Mouse (Mus musculus) forebrain, embryonic 14.5 days (tissue): Measurements from ENCODE around the gene Olfr699. TPM values are rescaled to one million over a fixed set of nuclear protein-coding genes. Genes with fewer than 3 reads are reported as not detected.

Experiments used
- ATAC-seq: fragments of 200-750 bp; cut with Nextera tagmentation; 2 replicates; pipeline ENCODE4 v1.8.0; 2017; ENCODE audit warnings: mild to moderate bottlenecking, moderate library complexity
- DNase-seq: peaks from one replicate; pipeline ENCODE4 v3.0.0-alpha.2; 2015; ENCODE audit warnings: low spot score
- H3K27ac ChIP-seq: fragments of 300-500 bp; sonication (generic); 2 replicates; pipeline ENCODE4 v1.5.1; 2014; ENCODE audit warnings: low read depth, mild to moderate bottlenecking, control low read depth, low read length, moderate library complexity
- H3K27me3 ChIP-seq: fragments of 300-500 bp; sonication (generic); replicated peaks from 2 replicates; pipeline ENCODE4 v1.6.1; 2014; ENCODE audit warnings: low read length, control low read depth, mixed read lengths; ENCODE audit not compliant: control insufficient read depth, insufficient read depth
- H3K36me3 ChIP-seq: fragments of 300-500 bp; sonication (generic); 2 replicates; pipeline ENCODE4 v1.6.1; 2014; ENCODE audit warnings: low read length, control low read depth; ENCODE audit not compliant: control insufficient read depth, insufficient read depth
- H3K4me1 ChIP-seq: fragments of 300-500 bp; sonication (generic); 2 replicates; pipeline ENCODE4 v1.6.1; 2014; ENCODE audit warnings: antibody characterized with exemption, low read length, control low read depth; ENCODE audit not compliant: control insufficient read depth, insufficient read depth
- H3K4me2 ChIP-seq: fragments of 300-500 bp; sonication (generic); 2 replicates; pipeline ENCODE4 v1.6.1; 2014; ENCODE audit warnings: mild to moderate bottlenecking, control low read depth, low read length
- H3K4me3 ChIP-seq: fragments of 300-500 bp; sonication (generic); 2 replicates; pipeline ENCODE4 v1.5.1; 2014; ENCODE audit warnings: low read depth, low read length, control low read depth
- H3K9ac ChIP-seq: fragments of 300-500 bp; sonication (generic); 2 replicates; pipeline ENCODE4 v1.6.1; 2014; ENCODE audit warnings: mild to moderate bottlenecking, low read length, control low read depth, moderate library complexity
- H3K9me3 ChIP-seq: fragments of 300-500 bp; sonication (generic); replicated peaks from 2 replicates; pipeline ENCODE4 v1.6.1; 2016; ENCODE audit warnings: low read length, control low read depth, mixed read lengths; ENCODE audit not compliant: control insufficient read depth
- WGBS: fragments of 180-500 bp; shearing (Covaris S2); extraction: QIAGEN DNeasy Blood & Tissue Kit; methylation state at CpG from one replicate; pipeline ENCODE4 v1.1.7; 2014; 5-methylcytosine and 5-hydroxymethylcytosine counted together
- polyA plus RNA-seq: library from polyadenylated mRNA; unstranded; fragments of >200 nt; fragmentation: Nextera tagmentation; extraction: Ambion mirVana; gene quantifications from 2 replicates; pipeline ENCODE4 v1.2.1, GENCODE M21; 2014

Gene Olfr699
- polyA plus RNA-seq, 1 experiment from 2014 or later, result not detected

DNA sequence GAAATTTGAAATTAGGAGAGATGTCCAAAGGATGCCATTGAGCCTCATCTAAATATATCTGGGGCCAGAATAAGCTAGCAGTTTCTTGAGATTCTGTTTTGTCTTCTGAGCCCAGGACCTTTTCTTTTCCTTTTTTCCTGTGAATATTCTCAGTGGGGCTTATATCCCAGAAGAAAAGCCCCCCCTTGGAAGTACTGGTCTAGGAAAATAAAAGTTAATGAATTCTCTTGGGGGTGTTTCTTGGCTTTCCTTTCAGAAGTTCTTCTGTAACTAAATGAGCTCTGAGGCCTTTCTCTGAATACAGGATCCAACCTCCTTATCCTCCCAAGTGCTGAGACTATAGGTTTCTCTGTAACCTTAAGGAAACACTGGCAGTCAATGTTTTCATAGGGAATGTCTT is 37.7 kb downstream of the Olfr699 start, which contains the start of gene Olfr698:
Olfr698 (minus strand) TSS at position 101 of the 400 bp plus-strand sequence.
- no peak within 1 kb of the TSS for H3K27ac ChIP-seq
- H3K4me1 ChIP-seq, result no peaks in the 10 kb centered on the region
- ATAC-seq (no peak), DNase-seq (no peak)
- no peaks in the 10 kb centered on the region for H3K36me3 ChIP-seq
- no peaks in the 10 kb centered on the region for H3K9me3 ChIP-seq
- H3K9ac ChIP-seq, result no peak within 1 kb of the TSS
- no peak within 1 kb of the TSS for H3K4me2 ChIP-seq
- no peaks in the 10 kb centered on the region for H3K27me3 ChIP-seq
- no peak within 1 kb of the TSS for H3K4me3 ChIP-seq

DNA sequence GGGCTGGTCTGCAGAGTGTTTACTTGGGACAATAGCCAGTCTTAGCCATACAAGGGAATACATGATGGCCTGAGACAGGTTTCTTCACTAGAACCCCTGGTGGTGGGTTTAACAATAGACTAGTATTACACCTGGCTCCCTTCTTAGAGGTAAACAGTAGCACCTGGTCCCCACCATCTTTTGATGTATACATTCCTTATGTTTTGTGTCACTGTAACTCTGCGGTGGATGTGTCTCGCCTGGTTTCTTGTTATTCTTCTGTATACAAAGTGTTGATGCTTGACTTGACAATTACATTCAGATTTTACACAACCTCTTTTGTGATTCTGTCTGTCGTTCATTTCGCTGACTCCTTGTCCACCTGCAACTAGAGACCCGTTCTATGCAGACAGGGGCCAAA is 47.2 kb downstream of the Olfr699 start:
- Histone ChIP-seq H3K27ac (no peak overlapping the region), H3K4me1 (no peaks in the 10 kb centered on the region), H3K27me3 (no peaks in the 10 kb centered on the region), H3K9ac (no peak overlapping the region), H3K4me3 (no peak overlapping the region), H3K9me3 (no peaks in the 10 kb centered on the region), H3K4me2 (no peak overlapping the region), H3K36me3 (no peaks in the 10 kb centered on the region)
- 91% methylated on average over 5 of the region's 5 CpGs for WGBS
- ATAC-seq (no peak), DNase-seq (no peak)

DNA sequence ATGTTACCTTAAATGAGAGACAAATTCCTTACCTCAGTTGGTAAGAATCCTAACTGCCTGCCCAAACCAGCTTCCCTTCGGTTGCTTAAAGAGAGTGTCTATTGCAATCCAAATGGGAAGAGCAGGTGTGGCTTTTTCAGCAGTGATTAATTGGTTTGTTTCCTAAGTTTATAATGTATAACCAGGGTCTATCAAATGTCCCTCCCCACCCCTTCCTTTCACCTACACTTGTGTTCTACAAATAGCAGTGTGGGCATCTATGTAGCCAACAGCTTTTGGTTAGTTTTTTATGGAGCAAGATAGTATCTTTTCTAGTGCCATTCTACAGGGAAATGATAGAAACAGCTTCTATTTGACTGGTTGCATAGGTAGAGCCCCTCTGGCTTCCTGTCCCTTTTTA is 50.7 kb downstream of the Olfr699 start, which contains the start of gene Olfr697:
Olfr697 (minus strand) TSS at position 101 of the 400 bp plus-strand sequence.
- 89% methylated on average over 1 of the region's 1 CpGs for WGBS
- no peaks in the 10 kb centered on the region for H3K4me1 ChIP-seq
- H3K27ac ChIP-seq, result no peak within 1 kb of the TSS
- H3K4me3 ChIP-seq, result no peak within 1 kb of the TSS
- H3K4me2 ChIP-seq, result no peak within 1 kb of the TSS
- no peak for ATAC-seq
- no peaks in the 10 kb centered on the region for H3K9me3 ChIP-seq
- H3K36me3 ChIP-seq, result no peaks in the 10 kb centered on the region
- DNase-seq, result no peak
- no peak within 1 kb of the TSS for H3K9ac ChIP-seq
- no peaks in the 10 kb centered on the region for H3K27me3 ChIP-seq

Other genes with a start within 250 kb of the Olfr699 start
- gene Olfr693, start 112.6 kb downstream of the Olfr699 start, polyA plus RNA-seq, result not detected in 2 replicates
- gene Olfr694, start 101.4 kb downstream of the Olfr699 start, polyA plus RNA-seq, result not detected in 2 replicates
- gene Olfr695, start 76.8 kb downstream of the Olfr699 start, polyA plus RNA-seq, result not detected in 2 replicates
- not detected in 2 replicates for gene Olfr697, start 50.8 kb downstream of the Olfr699 start, polyA plus RNA-seq
- not detected in 2 replicates for gene Olfr698, start 37.8 kb downstream of the Olfr699 start, polyA plus RNA-seq
- gene Olfr700, start 15.6 kb upstream of the Olfr699 start, polyA plus RNA-seq, result not detected in 2 replicates
- not detected in 2 replicates for gene Olfr701, start 20.9 kb upstream of the Olfr699 start, polyA plus RNA-seq
- not detected in 2 replicates for gene Olfr702, start 40.7 kb upstream of the Olfr699 start, polyA plus RNA-seq
- gene Olfr703, start 50.2 kb upstream of the Olfr699 start, polyA plus RNA-seq, result not detected in 2 replicates
- not detected in 2 replicates for gene Olfr704, start 70.0 kb upstream of the Olfr699 start, polyA plus RNA-seq
- gene Olfr705, start 83.7 kb upstream of the Olfr699 start, polyA plus RNA-seq, result not detected in 2 replicates
- not detected in 2 replicates for gene Olfr706, start 95.0 kb upstream of the Olfr699 start, polyA plus RNA-seq
- gene Olfr707, start 108.0 kb upstream of the Olfr699 start, polyA plus RNA-seq, result not detected in 2 replicates
- not detected in 2 replicates for gene Olfr1532-ps1, start 114.8 kb upstream of the Olfr699 start, polyA plus RNA-seq
- not detected in 2 replicates for gene Olfr709-ps1, start 139.0 kb upstream of the Olfr699 start, polyA plus RNA-seq
- gene Olfr710, start 155.1 kb upstream of the Olfr699 start, polyA plus RNA-seq, result not detected in 2 replicates
- not detected in 2 replicates for gene Olfr6, start 170.7 kb upstream of the Olfr699 start, polyA plus RNA-seq
- not detected in 2 replicates for gene Olfr711, start 182.3 kb upstream of the Olfr699 start, polyA plus RNA-seq
- gene Olfr2, start 212.9 kb upstream of the Olfr699 start, polyA plus RNA-seq, result not detected in 2 replicates
- not detected in 2 replicates for gene Olfr713, start 238.0 kb upstream of the Olfr699 start, polyA plus RNA-seq